Mouse (Mus musculus) hindbrain, embryonic 14.5 days (tissue): Measurements from ENCODE around the gene Kcnt1. TPM values are rescaled to one million over a fixed set of nuclear protein-coding genes. Genes with fewer than 3 reads are reported as not detected.
"Not testable (repeated sequence)": the region's sequence is repeated elsewhere in the genome, so short reads cannot be mapped to it uniquely, and the experiment has no call there.

Experiments
- ATAC-seq: fragments of 200-750 bp; cut with Nextera tagmentation; 2 replicates; pipeline ENCODE4 v1.8.0; 2017; ENCODE audit warnings: moderate number of reproducible peaks, mild to moderate bottlenecking, moderate TSS enrichment, moderate library complexity; ENCODE audit not compliant: low FRiP score
- DNase-seq: peaks from one replicate; pipeline ENCODE4 v3.0.0-alpha.2; 2015; ENCODE audit warnings: low spot score
- H3K27ac ChIP-seq: fragments of 300-500 bp; sonication (generic); 2 replicates; pipeline ENCODE4 v1.5.1; 2014; ENCODE audit warnings: mild to moderate bottlenecking, moderate library complexity
- H3K27me3 ChIP-seq: fragments of 300-500 bp; sonication (generic); 2 replicates; pipeline ENCODE4 v1.6.1; 2014; ENCODE audit warnings: mild to moderate bottlenecking, low read length, mixed read lengths; ENCODE audit not compliant: control insufficient read depth, insufficient read depth
- H3K36me3 ChIP-seq: fragments of 300-500 bp; sonication (generic); replicated peaks from 2 replicates; pipeline ENCODE4 v1.6.1; 2014; ENCODE audit not compliant: control insufficient read depth, insufficient read depth
- H3K4me1 ChIP-seq: fragments of 300-500 bp; sonication (generic); replicated peaks from 2 replicates; pipeline ENCODE4 v1.6.1; 2014; ENCODE audit warnings: antibody characterized with exemption, low read length, mixed read lengths; ENCODE audit not compliant: control insufficient read depth, insufficient read depth
- H3K4me2 ChIP-seq: fragments of 300-500 bp; sonication (generic); replicated peaks from 2 replicates; pipeline ENCODE4 v1.6.1; 2014; ENCODE audit warnings: mild to moderate bottlenecking, moderate library complexity
- H3K4me3 ChIP-seq: fragments of 300-500 bp; sonication (generic); replicated peaks from 2 replicates; pipeline ENCODE4 v1.5.1; 2014; ENCODE audit warnings: mild to moderate bottlenecking, low read length
- H3K9ac ChIP-seq: fragments of 300-500 bp; sonication (generic); 2 replicates; pipeline ENCODE4 v1.6.1; 2014
- H3K9me3 ChIP-seq: fragments of 300-500 bp; sonication (generic); 2 replicates; pipeline ENCODE4 v1.6.1; 2016; ENCODE audit warnings: low read length; ENCODE audit not compliant: control insufficient read depth
- WGBS: fragments of 180-500 bp; shearing (Covaris S2); extraction: QIAGEN DNeasy Blood & Tissue Kit; methylation state at CpG from one replicate; pipeline ENCODE4 v1.1.7; 2014; 5-methylcytosine and 5-hydroxymethylcytosine counted together
- polyA plus RNA-seq: library from polyadenylated mRNA; unstranded; fragments of >200 nt; fragmentation: Nextera tagmentation; extraction: Ambion mirVana; gene quantifications from 2 replicates; pipeline ENCODE4 v1.2.1, GENCODE M21; 2014

The Kcnt1 gene
- polyA plus RNA-seq, result 20.4 and 20.6 TPM in 2 replicates

DNA sequence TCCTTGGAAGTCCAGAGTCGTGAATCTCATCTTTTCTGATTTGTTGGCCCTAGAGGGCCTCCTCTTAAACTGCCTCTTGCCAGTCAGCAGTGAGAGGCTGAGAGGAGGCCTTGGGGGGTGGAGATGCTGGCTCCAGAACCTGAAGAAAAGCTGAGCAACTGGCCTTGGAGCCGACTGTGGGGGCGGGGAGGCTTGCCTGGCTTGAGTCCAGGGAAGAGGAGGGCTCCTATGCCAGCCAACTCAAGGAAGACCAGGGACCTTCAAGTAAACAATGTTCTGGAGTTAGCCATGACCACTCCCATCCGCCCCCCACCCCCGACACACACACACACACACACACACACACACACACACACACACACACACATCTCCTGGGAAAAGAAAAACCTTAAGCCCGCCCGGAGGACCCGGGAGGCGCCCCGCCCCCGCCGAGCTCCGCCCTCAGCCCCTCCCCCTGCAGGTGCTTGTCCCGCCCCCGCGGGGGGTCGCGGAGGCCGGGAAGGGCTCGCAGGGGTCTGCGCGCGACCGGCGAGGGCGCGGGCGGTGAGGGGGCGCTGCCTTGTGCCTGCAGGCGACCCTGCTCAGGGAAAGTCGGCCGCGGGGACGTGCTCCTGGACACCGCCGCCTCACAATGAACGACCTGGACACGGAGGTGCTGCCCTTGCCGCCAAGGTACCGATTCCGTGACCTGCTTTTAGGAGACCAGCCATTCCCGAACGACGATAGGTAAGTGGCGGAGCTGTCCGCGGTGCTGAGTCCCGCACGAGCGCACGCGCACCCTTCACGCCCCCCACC, at the start of gene Kcnt1:
Gene Kcnt1 (plus strand): TSS at position 398 of the 795 bp plus-strand sequence.
- DNase-seq (peak; percentile 61), ATAC-seq (0 out of 2 replicates have a peak, but pooled peaks have one; percentile 12)
- Histone ChIP-seq H3K27me3 (peaks cover 5% of the 10 kb centered on the region; the same call in 1 of the 2 replicates), H3K36me3 (no peaks in the 10 kb centered on the region), H3K4me3 (peak within 1 kb of the TSS; percentile 62), H3K4me1 (peaks cover 6% of the 10 kb centered on the region), H3K4me2 (peak within 1 kb of the TSS; percentile 99), H3K9me3 (no peaks in the 10 kb centered on the region), H3K27ac (no peak within 1 kb of the TSS), H3K9ac (peak within 1 kb of the TSS; percentile 62)
- under 1% methylated on average over 48 of the region's 53 CpGs for WGBS

- H3K36me3 ChIP-seq, H3K4me3 ChIP-seq, H3K9ac ChIP-seq, H3K27me3 ChIP-seq, H3K27ac ChIP-seq, H3K4me2 ChIP-seq, DNase-seq, H3K9me3 ChIP-seq, H3K4me1 ChIP-seq, ATAC-seq: not testable (repeated sequence)
- WGBS, result 88% methylated on average over 1 of the region's 1 CpGs
Measured at GRCm38 (mm10) chr2:25815748-25816147, 47.8 kb upstream of the Kcnt1 start, which contains the start of gene Glt6d1. TSS of gene Glt6d1 (minus strand) at chr2:25815848.

- Histone ChIP-seq H3K36me3 (no peaks in the 10 kb centered on the region), H3K27me3 (no peaks in the 10 kb centered on the region), H3K9me3 (no peaks in the 10 kb centered on the region), H3K27ac (no peak within 1 kb of the TSS), H3K4me2 (no peak within 1 kb of the TSS), H3K4me1 (no peaks in the 10 kb centered on the region), H3K9ac (no peak within 1 kb of the TSS), H3K4me3 (no peak within 1 kb of the TSS)
- no peak for DNase-seq
- ATAC-seq, result no peak
- WGBS, result 92% methylated on average over 1 of the region's 1 CpGs
Measured at GRCm38 (mm10) chr2:25822806-25823205, 40.7 kb upstream of the Kcnt1 start, which contains the start of gene Lcn9. TSS of gene Lcn9 (plus strand) at chr2:25823153.

- H3K27ac ChIP-seq, result no peak overlapping the region
- H3K9ac ChIP-seq, result no peak overlapping the region
- no peaks in the 10 kb centered on the region for H3K4me1 ChIP-seq
- no peaks in the 10 kb centered on the region for H3K36me3 ChIP-seq
- no peaks in the 10 kb centered on the region for H3K9me3 ChIP-seq
- no peaks in the 10 kb centered on the region for H3K27me3 ChIP-seq
- WGBS, result 91% methylated on average over 3 of the region's 3 CpGs
- no peak overlapping the region for H3K4me3 ChIP-seq
- H3K4me2 ChIP-seq, result no peak overlapping the region
- DNase-seq (no peak), ATAC-seq (no peak)
Measured at GRCm38 (mm10) chr2:25824751-25825150, 38.8 kb upstream of the Kcnt1 start.

GRCm38 (mm10) chr2:25828344-25828947, 35.1 kb upstream of the Kcnt1 start:
- Histone ChIP-seq H3K27ac (no peak overlapping the region), H3K4me3 (no peak overlapping the region), H3K4me1 (no peaks in the 10 kb centered on the region), H3K27me3 (no peaks in the 10 kb centered on the region), H3K9ac (no peak overlapping the region), H3K36me3 (no peaks in the 10 kb centered on the region), H3K9me3 (no peaks in the 10 kb centered on the region), H3K4me2 (no peak overlapping the region)
- no peak for ATAC-seq
- DNase-seq, result no peak
- 79% methylated on average over 8 of the region's 8 CpGs for WGBS

- Histone ChIP-seq H3K27me3 (no peaks in the 10 kb centered on the region; the same call in 1 of the 2 replicates), H3K9ac (no peak overlapping the region), H3K4me2 (no peak overlapping the region), H3K4me3 (no peak overlapping the region), H3K27ac (no peak overlapping the region), H3K4me1 (no peaks in the 10 kb centered on the region), H3K36me3 (no peaks in the 10 kb centered on the region), H3K9me3 (no peaks in the 10 kb centered on the region)
- ATAC-seq (no peak), DNase-seq (no peak)
- WGBS, result 86% methylated on average over 3 of the region's 3 CpGs
Measured at GRCm38 (mm10) chr2:25830786-25831185, 32.7 kb upstream of the Kcnt1 start.

GRCm38 (mm10) chr2:25836291-25836690, 27.2 kb upstream of the Kcnt1 start:
- Histone ChIP-seq H3K9ac (no peak overlapping the region), H3K27me3 (no peaks in the 10 kb centered on the region; the same call in 1 of the 2 replicates), H3K9me3 (no peaks in the 10 kb centered on the region), H3K4me1 (no peaks in the 10 kb centered on the region), H3K4me3 (no peak overlapping the region), H3K4me2 (no peak overlapping the region), H3K27ac (no peak overlapping the region), H3K36me3 (no peaks in the 10 kb centered on the region)
- WGBS, result 49% methylated on average over 5 of the region's 5 CpGs
- ATAC-seq (0 out of 2 replicates have a peak, but pooled peaks have one; percentile 59), DNase-seq (peak; percentile 90)

- 71% methylated on average over 4 of the region's 4 CpGs for WGBS
- H3K4me1 ChIP-seq, result no peaks in the 10 kb centered on the region
- no peaks in the 10 kb centered on the region for H3K36me3 ChIP-seq
- DNase-seq (no peak), ATAC-seq (no peak)
- no peaks in the 10 kb centered on the region for H3K27me3 ChIP-seq
- no peak overlapping the region for H3K4me2 ChIP-seq
- no peaks in the 10 kb centered on the region for H3K9me3 ChIP-seq
- no peak overlapping the region for H3K9ac ChIP-seq
- H3K4me3 ChIP-seq, result no peak overlapping the region
- no peak overlapping the region for H3K27ac ChIP-seq
Measured at GRCm38 (mm10) chr2:25842161-25842560, 21.4 kb upstream of the Kcnt1 start.

DNA sequence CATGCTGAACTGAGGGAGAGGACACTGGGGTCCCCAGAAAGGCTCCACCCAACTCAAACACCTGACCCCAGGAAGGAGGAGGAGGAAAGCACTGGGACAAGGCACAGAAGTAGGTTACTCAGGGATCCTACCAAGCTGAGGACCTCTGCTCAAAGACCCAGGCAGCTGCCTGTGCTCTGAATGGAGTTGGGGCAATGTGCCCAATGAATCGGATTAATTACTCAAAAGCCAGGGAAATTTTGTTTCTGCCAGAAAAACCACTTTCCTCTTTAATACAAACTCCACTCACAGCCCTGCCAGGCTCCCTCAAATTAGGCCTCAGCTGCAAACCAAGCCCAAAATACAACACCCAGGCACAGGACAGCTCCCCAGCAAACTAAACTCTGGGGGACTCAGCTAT, 20.8 kb upstream of the Kcnt1 start:
- 60% methylated on average over 1 of the region's 1 CpGs for WGBS
- Histone ChIP-seq H3K9ac (no peak overlapping the region), H3K27ac (no peak overlapping the region), H3K4me2 (no peak overlapping the region), H3K4me1 (no peaks in the 10 kb centered on the region), H3K27me3 (no peaks in the 10 kb centered on the region), H3K4me3 (no peak overlapping the region), H3K36me3 (no peaks in the 10 kb centered on the region), H3K9me3 (no peaks in the 10 kb centered on the region)
- ATAC-seq (no peak), DNase-seq (no peak)
